Mouse (Mus musculus) heart, postnatal 36 days (tissue): Measurements from ENCODE around the gene Atg5. TPM values are rescaled to one million over a fixed set of nuclear protein-coding genes. Genes with fewer than 3 reads are reported as not detected.
A peak's percentile ranks its signal among the peaks of the same experiment; 100 is the strongest.
"Not testable (repeated sequence)": the region's sequence is repeated elsewhere in the genome, so short reads cannot be mapped to it uniquely, and the experiment has no call there.

Source experiments
- DNase-seq, 2 experiments: peaks; one replicate each; pipeline ENCODE4 v3.0.0; 2021 to 2022
- intact Hi-C: fragments of 180-260 bp; cut with DNase I; formaldehyde crosslinking; loops from one replicate; pipeline ENCODE4 v1.15.1; 2025
- total RNA-seq, 2 experiments: library from RNA; stranded (reverse); gene quantifications; 2 replicates each; pipeline ENCODE4 v1.2.3; 2021

The Atg5 gene
- total RNA-seq, 2 experiments from 2014 or later, result 14.8 TPM

DNA sequence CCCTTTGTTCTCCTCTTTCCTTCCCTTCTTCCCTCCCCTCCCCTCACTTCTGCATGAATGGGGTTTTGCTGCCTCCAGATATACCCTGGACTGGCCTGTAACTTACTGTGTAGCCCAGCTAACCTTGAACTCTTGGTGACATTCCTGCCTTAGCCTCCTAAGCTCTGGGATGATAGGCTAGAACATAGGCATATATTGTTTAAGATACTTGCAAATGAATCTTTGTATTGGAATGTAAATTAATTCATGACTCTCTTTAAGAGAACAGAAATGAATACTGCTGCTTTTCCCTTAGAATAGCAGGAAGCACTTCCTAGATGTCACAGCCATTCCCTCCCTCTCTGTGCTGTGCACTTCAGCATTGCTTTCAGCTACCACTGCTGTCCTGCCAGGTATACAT, 40.1 kb downstream of the Atg5 start:
- no peak for DNase-seq
- intact Hi-C loops, result no loop called here

DNA sequence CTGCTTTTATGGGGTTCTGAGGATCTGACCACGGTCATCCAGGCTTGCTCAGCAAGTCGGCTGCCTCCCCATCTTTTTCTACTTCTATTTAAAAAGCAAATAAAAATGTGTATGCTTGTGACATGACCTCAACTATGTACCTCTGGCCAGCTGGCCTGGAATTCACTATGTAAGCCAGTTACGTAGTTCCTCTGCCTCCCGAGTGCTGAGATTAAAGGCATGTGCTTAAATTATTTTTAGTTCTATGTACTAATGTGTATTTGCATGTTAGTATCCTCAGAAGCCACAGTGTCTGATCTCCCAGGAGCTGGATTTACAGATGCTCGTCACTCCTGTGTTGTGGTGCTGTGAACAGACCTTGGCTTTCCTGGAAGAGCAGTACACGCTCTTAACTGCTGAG, 41.1 kb downstream of the Atg5 start:
- no peak for DNase-seq
- intact Hi-C loops, result no loop called here

DNA sequence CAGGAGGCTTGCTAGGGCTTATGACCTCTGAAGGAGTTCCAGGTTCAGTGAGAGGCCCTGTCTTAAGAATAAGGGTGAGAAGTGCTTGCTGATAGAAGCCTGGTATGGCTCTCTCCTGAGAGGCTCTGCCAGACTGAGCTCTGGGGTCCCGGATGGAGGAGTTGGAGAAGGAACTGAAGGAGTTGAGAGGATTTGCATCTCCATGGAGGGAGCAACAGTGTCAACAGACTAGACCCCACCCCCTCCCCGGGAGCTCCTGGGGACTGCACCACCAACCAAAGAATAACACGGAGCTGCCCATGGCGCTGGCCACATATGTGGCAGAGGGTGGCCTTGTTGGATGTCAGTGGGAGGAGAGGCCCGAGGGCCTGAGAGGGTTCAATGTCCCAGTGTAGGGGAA, 47.1 kb downstream of the Atg5 start:
- no peak for DNase-seq
- intact Hi-C loops, result no loop called here

DNA sequence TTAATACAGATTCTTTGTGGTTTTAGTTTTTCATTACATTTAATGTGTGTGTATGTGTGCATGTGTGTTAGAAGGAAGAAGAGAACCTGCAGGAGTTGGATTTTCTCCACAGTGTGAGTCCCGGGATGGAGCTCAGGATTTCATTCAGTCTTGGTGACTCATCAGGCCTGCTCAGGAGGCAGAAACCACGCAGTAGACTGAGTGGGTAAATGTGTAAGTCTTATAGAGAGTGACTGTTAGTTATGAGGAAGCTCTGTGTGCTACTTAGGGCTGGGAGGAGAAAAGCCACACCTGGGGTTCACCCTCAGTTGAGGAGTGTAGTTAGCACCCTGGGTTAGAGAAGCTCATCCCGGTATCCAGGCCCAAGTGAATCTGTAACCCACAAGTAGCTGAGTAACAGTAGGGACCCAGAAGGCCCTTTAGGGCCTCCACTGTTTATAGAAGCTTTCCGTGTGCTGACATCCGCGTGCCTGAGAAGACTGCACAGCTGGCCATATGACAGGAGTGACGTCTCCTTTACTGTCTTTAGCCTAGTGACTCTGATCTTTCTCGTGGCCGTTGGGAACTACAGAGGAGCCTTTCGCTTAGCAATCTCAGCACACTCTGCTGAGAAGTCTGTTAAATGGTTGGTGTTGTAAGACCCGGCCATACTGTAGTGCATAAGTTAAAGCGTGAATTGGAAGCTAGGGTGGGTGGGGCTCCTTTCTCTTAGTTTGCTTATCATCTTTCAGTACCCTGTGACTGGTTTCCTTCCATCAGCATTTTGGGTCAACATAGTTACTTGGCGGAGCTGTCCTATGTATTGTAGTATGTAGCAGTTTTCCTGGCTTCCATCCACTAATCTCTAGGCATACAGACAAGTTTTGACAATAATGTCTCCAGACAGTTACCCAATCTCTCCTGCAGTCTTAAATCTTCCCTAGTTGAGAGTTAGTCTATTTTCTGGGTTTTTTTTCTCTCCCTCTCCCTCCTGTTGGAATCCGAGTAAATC, 48.4 kb downstream of the Atg5 start:
- intact Hi-C loops, result no loop called here
- DNase-seq, result no peak

DNA sequence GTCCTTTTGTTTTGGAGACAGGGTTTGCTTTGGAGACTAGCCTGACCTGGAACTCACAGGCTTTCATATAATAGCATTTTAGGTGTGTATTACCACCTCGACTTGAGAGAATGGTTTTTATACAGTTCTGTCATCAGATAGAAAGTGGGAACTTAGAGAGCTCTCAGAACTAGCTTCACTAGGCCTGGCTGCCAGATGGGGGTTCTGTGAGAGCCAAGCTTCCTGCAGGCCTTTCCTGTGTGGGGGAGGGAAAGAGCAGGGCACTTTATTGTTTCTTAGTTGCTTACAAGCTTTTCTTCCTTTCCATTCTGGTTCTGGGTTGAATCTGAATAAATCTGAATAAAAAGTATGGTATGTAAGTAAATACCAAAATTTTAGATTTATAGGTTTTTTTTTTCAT, 54.0 kb downstream of the Atg5 start:
- peak in 1 of 2 experiments; percentile 13 for DNase-seq
- intact Hi-C loops, result loop anchor here (10.0 kb wide), 1 partner anchor 443 kb away; no protein-coding TSS in a partner anchor

DNA sequence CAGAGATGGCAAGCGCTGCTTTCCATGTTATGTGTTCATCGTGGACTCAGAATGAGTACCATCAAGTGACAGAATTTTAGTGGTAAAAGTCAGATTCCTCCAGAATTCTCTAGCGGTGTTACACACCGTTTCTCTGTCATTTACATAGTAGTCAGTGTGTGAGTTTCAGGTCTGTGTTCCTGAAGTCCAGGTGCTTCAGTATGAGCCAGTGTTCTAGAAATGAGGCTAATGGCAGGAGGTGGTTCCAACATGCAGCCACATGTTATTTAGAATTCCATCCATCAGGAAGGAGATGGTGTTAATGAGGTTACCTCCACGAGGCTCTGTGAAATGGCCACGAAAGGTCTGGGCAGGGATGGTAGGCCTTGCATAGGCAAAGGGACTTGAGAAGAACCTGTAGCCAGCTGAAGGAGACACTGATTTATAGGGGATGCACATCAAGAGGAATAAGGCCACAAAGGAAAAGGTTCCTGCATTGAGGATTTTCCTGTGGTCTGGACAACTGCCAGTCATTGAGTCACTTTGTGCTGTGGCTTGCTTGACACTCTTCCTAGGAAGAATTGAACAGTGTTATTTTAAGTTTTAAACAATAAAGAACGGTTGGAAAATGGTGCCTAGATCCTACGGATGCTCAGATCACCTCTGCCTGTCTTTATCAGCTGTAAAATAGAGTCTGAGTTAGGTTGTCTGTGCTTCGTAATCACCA, 55.1 kb downstream of the Atg5 start:
- peak in 1 of 2 experiments; percentile 9 for DNase-seq
- intact Hi-C loops, result loop anchor here (10.0 kb wide), 1 partner anchor 442 kb away; no protein-coding TSS in a partner anchor

DNA sequence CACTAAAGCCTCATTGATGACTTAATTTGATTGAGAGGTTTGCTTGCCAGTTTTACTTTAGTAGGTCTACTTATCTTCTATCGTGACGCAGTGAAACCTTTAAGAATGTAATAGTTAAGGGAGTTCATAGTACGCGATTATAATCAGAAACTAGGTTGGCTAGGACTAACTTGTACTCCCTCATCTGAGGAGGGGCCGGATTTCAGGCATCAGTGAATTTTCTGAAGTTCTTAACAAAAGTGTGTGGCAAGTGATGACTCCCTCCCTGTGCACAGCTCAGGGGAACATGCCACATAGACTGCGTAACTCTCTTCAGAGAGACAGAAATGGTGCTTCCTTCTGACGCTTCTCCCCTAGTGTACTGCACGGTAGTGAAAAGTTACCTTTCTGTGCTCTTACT, 55.7 kb downstream of the Atg5 start:
- intact Hi-C loops, result loop anchor here (10.0 kb wide), 1 partner anchor 441 kb away; no protein-coding TSS in a partner anchor
- no peak for DNase-seq

DNA sequence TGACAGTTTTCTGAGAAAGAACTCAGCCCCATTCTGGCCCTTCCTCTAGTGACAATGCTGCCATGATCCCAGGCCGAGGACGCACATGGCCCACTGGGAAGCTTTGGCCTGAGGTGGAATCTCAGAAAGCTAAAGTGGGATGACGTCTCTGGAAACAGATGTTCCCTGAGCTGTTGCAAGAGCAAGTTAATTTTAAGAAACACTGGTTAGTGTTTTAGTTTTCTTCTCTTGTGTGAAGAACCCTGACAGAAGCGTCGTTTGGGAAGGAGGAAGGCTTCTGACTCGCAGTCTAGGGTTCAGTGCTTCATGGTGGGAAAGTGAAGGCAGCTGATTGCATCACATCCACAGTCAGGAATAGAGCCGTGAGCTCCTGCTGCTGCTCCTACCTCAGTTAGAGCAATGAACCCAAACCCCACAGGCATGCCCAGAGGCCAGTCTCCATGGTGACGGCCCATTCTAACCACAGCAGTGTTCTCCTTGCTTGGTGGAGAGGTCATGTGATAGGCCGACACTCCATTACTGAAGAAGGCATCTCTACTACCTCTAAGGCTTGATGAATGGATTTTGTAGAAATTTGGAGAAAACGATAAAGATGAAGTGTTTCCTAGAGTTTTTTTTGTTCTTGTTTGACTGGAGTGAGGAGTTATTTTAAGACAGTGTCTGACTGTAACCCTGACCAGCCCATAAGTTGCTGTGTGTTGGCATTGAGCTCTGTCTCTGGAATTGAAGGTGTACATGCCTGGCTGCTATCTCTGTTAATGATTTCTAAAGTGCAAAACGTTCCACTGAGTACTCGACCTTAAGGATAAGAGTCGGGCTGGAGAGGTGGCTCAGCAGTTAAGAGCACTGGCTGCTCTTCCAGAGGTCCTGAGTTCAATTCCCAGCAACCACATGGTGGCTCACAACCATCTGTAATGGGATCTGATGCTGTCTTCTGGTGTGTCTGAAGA, 57.7 kb downstream of the Atg5 start:
- DNase-seq, result no peak
- intact Hi-C loops, result loop anchor here (10.0 kb wide), 1 partner anchor 439 kb away; no protein-coding TSS in a partner anchor

DNA sequence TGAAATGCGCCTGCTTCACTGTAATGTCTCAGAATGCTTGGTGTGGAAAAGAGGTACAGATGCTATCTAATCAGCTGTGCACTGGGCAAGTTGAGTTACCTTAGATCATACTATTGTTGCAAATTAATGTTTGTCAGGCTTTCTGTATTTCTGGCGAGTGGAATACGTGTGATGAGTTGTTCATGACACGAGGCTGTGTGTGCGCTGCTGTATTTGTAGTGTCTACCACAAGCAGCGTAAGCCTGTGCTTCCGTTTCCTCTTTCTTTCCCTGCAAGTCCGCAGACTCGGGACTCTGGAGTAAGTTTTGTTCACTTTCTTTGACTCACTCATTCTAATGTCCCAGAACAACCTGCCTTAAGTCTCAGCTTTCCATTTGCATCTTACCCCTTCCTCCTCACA, 58.9 kb downstream of the Atg5 start:
- intact Hi-C loops, result loop anchor here (10.0 kb wide), 1 partner anchor 438 kb away; no protein-coding TSS in a partner anchor
- DNase-seq, result no peak

DNA sequence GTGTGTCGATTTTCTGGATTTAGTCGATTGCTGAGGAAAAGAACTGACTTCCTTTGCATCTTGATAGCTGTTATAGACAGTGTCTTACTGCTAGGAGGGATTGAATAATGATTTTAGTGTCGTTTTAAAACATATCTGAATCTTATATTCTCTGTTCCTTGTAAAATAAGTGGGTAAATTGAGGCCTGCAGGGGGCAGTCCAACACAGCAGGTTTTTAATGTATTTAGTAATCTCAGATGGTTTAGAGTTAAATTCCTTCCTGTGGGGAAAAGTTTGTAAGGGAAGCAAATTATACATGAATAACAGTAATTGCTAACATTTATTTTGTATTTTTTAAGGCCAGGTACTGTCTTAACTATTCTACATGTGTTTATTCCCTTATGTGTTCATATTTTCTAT, 60.2 kb downstream of the Atg5 start:
- peak; percentile 38 to 52 for DNase-seq

DNA sequence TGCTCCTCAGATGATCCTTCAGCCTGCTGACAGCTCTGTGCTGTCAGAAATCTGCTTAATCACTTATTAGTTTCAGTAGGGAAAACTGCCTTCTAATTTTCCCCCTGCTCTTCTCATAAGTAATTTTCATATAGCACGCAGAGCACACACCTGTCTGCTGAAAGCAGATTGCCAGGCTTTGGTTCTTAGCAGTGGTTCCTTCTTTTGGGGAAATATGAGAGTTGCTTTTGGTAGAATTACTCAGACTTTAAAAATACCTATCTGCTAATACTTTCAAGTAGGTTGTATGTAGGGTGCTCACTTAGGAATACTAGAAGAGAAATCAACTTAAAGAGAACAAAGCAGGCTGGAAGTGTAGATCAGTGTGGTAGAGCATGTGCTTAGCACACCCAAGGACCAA, 62.6 kb downstream of the Atg5 start:
- intact Hi-C loops, result no loop called here
- DNase-seq, result no peak

More for the DNA sequence above, 60.2 kb downstream of the Atg5 start:
- intact Hi-C loops, result loop anchor here (2.0 to 10.0 kb wide), 4 partner anchors 126 to 716 kb away; no protein-coding TSS in a partner anchor

DNA sequence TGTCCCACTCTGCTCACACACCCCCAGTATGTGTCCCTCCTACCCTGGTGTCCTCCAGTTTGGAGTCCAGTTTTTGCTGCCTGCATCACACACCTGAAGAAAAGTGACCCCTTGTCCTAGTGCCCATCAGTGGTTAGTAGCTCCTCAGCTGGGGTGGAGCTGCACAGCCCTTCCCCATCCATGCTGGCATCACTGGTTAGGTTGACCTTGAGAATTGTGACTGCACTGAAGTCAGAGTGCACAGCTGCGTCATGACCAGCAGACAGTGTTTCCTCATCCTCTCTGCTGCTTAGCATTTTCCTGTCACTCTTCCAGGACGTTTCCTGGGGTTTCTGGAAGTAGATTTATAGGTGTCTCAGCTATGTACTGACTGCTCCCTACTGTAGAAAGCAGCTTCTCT, 63.3 kb downstream of the Atg5 start:
- intact Hi-C loops, result no loop called here
- no peak for DNase-seq

DNA sequence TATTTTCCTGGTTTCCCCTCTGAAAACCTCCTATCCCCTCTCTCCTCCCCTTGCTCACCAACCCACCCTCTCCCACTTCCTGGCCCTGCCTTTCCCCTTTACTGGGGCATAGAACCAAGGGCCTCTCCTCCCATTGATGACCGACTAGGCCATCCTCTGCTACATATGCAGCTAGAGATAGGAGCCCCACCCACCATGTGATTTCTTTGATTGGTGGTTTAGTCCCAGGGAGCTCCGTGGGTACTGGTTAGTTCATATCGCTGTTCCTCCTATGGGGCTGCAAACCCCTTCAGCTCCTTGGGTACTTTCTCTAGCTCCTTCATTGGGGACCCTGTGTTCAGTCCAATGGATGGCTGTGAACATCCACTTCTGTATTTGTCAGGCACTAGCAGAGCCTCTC, 64.5 kb downstream of the Atg5 start:
- DNase-seq, intact Hi-C loops: not testable (repeated sequence)

DNA sequence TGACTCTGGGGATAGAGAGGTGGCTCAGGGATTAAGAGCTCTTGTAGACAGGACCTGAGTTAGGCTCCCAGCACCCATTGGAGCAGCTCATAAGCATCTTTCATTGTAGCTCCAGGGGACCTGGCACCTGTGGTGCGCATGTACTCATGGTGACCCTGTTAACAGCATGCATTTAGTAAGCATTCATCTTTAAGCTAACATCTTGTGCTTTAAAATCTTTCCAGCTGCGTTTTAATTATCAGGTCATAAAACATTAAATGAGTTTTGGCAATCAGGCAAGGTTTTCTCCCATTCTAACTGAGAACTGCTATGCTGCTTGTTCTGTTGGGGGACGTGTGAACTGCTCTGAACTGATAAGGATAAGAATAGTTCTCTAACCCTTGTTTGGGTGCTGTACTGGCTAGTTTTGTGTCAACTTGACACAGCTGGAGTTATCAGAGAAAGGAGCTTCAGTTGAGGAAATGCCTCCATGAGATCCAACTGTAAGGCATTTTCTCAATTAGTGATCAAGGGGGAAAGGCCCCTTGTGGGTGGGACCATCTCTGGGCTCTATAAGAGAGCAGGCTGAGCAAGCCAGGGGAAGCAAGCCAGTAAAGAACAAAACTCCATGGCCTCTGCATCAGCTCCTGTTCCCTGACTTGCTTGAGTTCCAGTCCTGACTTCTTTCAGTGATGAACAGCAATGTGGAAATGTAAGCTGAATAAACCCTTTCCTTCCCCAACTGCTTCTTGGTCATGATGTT, 68.7 kb downstream of the Atg5 start:
- DNase-seq, intact Hi-C loops: not testable (repeated sequence)

DNA sequence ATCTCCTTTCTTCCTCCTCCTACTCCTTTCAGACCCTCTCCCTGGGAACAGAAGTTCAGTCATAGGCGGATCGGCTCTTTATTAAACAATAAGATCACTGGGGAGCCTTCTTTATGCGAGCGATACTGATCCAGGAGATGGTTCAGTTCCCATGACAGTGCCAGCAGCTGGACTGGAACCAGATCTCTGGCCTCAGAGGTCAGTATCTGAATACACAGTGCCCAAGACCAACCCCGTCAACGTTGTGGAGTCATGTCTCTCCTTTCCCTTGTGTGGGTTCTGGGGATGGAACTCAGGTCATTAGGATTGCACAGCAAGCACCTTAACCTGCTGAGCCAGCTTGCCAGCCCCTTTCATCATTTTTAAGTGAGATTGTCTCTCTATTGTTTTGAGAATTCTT, 70.4 kb downstream of the Atg5 start:
- intact Hi-C loops, result no loop called here
- DNase-seq, result no peak

DNA sequence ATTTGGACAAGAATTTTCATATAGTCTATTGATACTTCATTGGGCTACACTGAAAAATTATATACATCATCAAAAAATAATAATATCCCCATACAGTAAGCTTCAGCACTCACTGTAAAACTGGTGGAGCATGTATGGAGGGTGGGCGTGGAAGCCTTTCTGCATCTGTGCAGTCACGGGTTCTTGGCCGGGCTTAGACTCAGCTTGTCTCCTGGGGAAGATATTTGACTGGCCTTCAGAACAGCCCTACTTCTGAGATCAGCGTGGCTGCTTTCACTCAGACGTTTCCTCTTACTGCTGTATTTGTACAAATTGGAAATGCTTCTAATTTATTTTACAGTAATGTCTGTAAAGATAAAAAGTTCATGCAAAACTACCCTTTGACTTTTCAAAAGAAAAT, 71.2 kb downstream of the Atg5 start:
- no peak for DNase-seq
- intact Hi-C loops, result no loop called here

DNA sequence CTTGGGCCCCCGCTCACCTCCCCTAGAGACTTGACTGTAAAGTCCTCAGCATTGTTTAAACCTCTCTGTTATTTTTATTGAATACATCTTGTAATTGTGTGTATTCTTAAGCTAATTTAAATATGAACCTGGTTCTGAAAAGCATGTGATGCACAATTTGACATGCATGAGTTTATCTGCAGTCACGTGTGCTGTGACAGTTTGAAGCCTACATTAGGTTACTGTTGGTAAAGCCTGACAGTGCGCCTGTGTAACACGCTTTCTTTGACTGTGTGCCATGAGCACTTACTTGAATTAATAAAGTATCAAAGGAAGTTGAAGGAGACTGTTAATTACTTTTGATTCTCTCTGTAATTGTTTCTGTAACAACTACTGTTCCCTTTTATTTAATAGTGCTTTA, 72.8 kb downstream of the Atg5 start:
- intact Hi-C loops, result loop anchor here (5.0 kb wide), 1 partner anchor 101 kb away; no protein-coding TSS in a partner anchor
- DNase-seq, result no peak

DNA sequence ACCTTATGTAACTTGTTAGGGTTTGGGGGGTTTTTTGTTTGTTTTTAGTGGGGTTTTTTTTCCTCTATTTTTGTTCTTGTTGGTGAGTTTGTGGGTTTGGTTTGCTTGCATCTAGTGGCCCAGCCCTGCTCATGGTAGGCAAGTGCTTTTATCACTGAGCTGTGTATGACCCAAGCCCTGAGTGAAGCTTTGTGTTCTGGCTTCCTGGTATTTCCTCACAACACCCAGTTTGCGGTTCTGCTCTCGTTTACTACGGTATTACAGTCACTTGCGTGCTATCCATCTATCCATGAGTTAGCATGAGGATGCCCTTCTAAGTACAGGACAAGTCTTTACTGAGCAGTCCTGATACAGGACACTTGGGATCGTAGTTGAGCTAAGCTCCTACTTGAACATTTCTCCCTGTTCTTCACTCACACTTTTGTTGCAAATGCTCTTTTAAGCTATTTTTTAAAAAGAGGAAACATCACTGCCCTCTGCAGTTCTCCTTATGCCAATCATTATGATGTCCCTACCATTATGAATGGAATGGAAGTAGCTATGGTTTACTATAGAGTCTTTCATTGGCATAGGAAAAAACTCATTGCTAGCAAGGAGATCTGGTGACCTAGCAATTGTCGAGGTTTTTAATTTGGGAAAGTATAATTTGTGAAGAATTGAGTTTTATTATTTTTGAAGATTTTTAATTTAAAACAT, 73.8 kb downstream of the Atg5 start:
- intact Hi-C loops, result loop anchor here (5.0 kb wide), 1 partner anchor 100 kb away; no protein-coding TSS in a partner anchor

DNA sequence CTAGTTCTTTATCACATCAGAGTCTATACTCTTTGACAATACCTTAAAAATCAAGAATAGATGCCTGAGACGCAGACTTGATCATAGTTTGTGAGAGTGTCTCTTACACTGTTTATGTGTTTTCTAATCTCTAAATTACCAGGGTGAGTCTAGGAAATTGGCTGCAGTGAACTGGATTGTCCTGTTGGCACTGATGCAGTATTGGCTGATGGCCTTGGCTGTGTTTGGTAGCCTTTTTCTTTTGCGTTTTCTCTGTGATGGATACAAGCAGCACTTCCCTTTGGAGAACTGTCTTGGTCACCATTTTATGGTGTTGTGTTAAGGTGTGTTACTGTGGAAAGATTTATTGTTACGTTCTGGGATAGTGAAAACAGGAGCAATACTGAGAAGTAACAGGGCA, 75.2 kb downstream of the Atg5 start:
- intact Hi-C loops, result loop anchor here (5.0 kb wide), 1 partner anchor 99 kb away; no protein-coding TSS in a partner anchor
- peak in 1 of 2 experiments; percentile 26 for DNase-seq

More for the DNA sequence above, 73.8 kb downstream of the Atg5 start:
- DNase-seq, result no peak
